Mouse (Mus musculus) hindbrain, embryonic 11.5 days (tissue): ENCODE measurements around the gene Gm8369. TPM values are rescaled to one million over a fixed set of nuclear protein-coding genes. Genes with fewer than 3 reads are reported as not detected.

Experiments
- ATAC-seq: fragments of 200-750 bp; cut with Nextera tagmentation; 2 replicates; pipeline ENCODE4 v1.8.0; 2017; ENCODE audit warnings: mild to moderate bottlenecking, moderate TSS enrichment, moderate library complexity; ENCODE audit not compliant: low FRiP score
- DNase-seq: peaks from one replicate; pipeline ENCODE4 v3.0.0-alpha.2; 2015; ENCODE audit warnings: low spot score
- H3K27ac ChIP-seq: fragments of 300-500 bp; sonication (generic); 2 replicates; pipeline ENCODE4 v1.5.1; 2014; ENCODE audit warnings: mild to moderate bottlenecking, low read depth, low read length
- H3K27me3 ChIP-seq: fragments of 300-500 bp; sonication (generic); 2 replicates; pipeline ENCODE4 v1.6.1; 2014; ENCODE audit warnings: mild to moderate bottlenecking, low read length, moderate library complexity, mixed read lengths; ENCODE audit not compliant: control insufficient read depth, insufficient read depth
- H3K36me3 ChIP-seq: fragments of 300-500 bp; sonication (generic); 2 replicates; pipeline ENCODE4 v1.6.1; 2014; ENCODE audit warnings: mild to moderate bottlenecking, low read length, moderate library complexity, mixed read lengths; ENCODE audit not compliant: control insufficient read depth, insufficient read depth
- H3K4me1 ChIP-seq: fragments of 300-500 bp; sonication (generic); replicated peaks from 2 replicates; pipeline ENCODE4 v1.6.1; 2014; ENCODE audit warnings: low read length, mixed read lengths; ENCODE audit not compliant: control insufficient read depth, insufficient read depth
- H3K4me2 ChIP-seq: fragments of 300-500 bp; sonication (generic); replicated peaks from 2 replicates; pipeline ENCODE4 v1.6.1; 2014; ENCODE audit warnings: mild to moderate bottlenecking, low read depth, low read length
- H3K4me3 ChIP-seq: fragments of 300-500 bp; sonication (generic); 2 replicates; pipeline ENCODE4 v1.5.1; 2014; ENCODE audit warnings: low read depth, low read length
- H3K9ac ChIP-seq: fragments of 300-500 bp; sonication (generic); 2 replicates; pipeline ENCODE4 v1.6.1; 2014; ENCODE audit warnings: low read depth, low read length
- H3K9me3 ChIP-seq: fragments of 300-500 bp; sonication (generic); 2 replicates; pipeline ENCODE4 v1.6.1; 2016; ENCODE audit warnings: low read length; ENCODE audit not compliant: control insufficient read depth
- WGBS: fragments of 180-500 bp; shearing (Covaris S2); extraction: QIAGEN DNeasy Blood & Tissue Kit; methylation state at CpG from one replicate; pipeline ENCODE4 v1.1.7; 2014; 5-methylcytosine and 5-hydroxymethylcytosine counted together
- polyA plus RNA-seq: library from polyadenylated mRNA; unstranded; fragments of >200 nt; fragmentation: Nextera tagmentation; extraction: Ambion mirVana; gene quantifications from 2 replicates; pipeline ENCODE4 v1.2.1, GENCODE M21; 2014

Gm8369 gene
- polyA plus RNA-seq, 1 experiment from 2014 or later: not detected

DNA sequence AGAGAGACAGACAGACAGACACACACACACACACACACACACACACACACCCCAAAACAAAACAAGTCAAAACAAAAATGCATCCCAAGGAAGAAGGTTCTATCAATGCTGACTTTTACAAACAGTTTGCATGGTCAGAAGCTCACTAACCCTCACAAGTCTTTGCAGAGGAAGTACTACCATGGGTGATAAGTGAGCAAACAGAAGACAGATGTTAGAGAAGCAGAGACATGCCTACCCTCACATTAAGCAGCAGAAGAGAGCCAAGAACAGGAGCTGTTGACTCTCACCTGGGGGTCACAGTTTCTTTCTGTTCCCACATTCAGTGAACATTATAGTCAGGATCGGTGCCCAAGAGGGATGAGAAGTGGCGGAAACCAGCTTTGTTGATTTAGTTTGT, 6.0 kb upstream of the Gm8369 start:
- no peak overlapping the region for H3K4me3 ChIP-seq
- DNase-seq (no peak), ATAC-seq (no peak)
- no peaks in the 10 kb centered on the region for H3K36me3 ChIP-seq
- no peaks in the 10 kb centered on the region for H3K27me3 ChIP-seq
- no peak overlapping the region for H3K9ac ChIP-seq
- 81% methylated on average over 2 of the region's 2 CpGs for WGBS
- H3K4me1 ChIP-seq: no peaks in the 10 kb centered on the region
- no peaks in the 10 kb centered on the region for H3K9me3 ChIP-seq
- H3K27ac ChIP-seq: no peak overlapping the region
- H3K4me2 ChIP-seq: no peak overlapping the region

DNA sequence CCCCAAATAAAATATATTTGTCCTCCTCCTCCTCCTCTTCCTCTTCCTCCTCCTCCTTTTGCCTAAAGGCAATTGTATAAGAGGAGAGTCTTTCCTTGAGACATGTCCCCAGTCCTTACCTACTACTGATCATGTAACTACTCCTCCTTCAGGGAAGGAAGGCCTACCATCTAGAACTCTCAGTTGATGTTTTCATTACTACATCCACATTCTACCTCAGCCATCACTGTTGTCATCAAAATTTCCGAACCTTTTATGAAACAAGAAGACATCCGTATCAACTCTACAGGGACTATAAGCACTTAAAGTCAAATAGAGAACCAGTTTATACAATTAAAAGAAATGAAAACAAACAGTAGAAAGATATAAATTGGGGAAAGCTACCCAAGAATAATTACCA, 3.1 kb upstream of the Gm8369 start:
- 86% methylated on average over 2 of the region's 2 CpGs for WGBS

DNA sequence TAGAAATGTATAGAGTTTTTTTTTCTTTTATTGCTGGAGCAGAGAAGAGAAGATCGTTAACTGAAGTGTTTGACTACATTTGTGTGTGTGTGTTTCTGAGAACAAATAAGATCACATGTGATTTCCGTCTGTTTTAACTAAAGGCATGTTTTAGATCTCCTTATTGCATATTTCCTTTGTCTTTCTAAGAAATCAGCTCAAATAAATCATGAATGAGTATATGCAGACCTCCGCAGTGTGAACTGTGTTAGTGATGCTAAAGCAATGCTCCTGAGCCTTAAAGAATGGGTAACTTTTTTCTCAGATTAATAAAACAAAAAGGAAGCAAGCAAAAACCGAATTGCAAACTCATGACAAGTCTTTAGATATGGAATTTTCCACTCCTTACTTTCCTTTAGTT, 1.8 kb upstream of the Gm8369 start:
- no peak for DNase-seq
- ATAC-seq: no peak
- Histone ChIP-seq H3K4me2 (no peak overlapping the region), H3K9ac (no peak overlapping the region), H3K36me3 (no peaks in the 10 kb centered on the region), H3K27me3 (no peaks in the 10 kb centered on the region), H3K4me3 (no peak overlapping the region), H3K4me1 (no peaks in the 10 kb centered on the region), H3K27ac (no peak overlapping the region), H3K9me3 (no peaks in the 10 kb centered on the region)
- WGBS: 83% methylated on average over 4 of the region's 4 CpGs

More for the DNA sequence above, 3.1 kb upstream of the Gm8369 start:
- H3K9me3 ChIP-seq: no peaks in the 10 kb centered on the region
- H3K4me2 ChIP-seq: no peak overlapping the region
- H3K36me3 ChIP-seq: no peaks in the 10 kb centered on the region
- no peak for ATAC-seq
- DNase-seq: no peak
- no peaks in the 10 kb centered on the region for H3K27me3 ChIP-seq
- no peak overlapping the region for H3K27ac ChIP-seq
- no peaks in the 10 kb centered on the region for H3K4me1 ChIP-seq
- no peak overlapping the region for H3K4me3 ChIP-seq
- no peak overlapping the region for H3K9ac ChIP-seq

DNA sequence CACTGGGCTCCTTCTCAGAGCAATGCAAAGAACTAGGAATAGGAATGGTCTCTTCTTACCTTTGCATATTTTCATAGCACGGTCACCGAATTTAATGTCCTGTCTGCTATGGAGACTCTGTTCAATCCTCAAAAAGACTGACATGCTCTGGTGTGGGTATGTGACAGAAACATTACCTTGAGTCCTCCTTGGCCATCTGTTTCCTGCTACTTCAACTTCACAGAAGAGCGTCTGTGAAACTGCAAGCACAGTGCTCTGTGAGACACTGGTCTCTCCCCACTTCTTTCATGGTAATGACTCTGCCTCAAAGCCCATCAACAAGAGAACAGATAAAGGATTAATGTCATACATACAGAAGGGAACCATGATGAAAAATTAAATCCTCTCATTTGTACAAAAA, 1.4 kb upstream of the Gm8369 start:
- WGBS: 91% methylated on average over 3 of the region's 3 CpGs
- no peak overlapping the region for H3K9ac ChIP-seq
- H3K4me3 ChIP-seq: no peak overlapping the region
- no peaks in the 10 kb centered on the region for H3K27me3 ChIP-seq
- no peak for ATAC-seq
- no peaks in the 10 kb centered on the region for H3K36me3 ChIP-seq
- DNase-seq: no peak
- H3K27ac ChIP-seq: no peak overlapping the region
- H3K4me2 ChIP-seq: no peak overlapping the region
- no peaks in the 10 kb centered on the region for H3K4me1 ChIP-seq
- H3K9me3 ChIP-seq: no peaks in the 10 kb centered on the region

DNA sequence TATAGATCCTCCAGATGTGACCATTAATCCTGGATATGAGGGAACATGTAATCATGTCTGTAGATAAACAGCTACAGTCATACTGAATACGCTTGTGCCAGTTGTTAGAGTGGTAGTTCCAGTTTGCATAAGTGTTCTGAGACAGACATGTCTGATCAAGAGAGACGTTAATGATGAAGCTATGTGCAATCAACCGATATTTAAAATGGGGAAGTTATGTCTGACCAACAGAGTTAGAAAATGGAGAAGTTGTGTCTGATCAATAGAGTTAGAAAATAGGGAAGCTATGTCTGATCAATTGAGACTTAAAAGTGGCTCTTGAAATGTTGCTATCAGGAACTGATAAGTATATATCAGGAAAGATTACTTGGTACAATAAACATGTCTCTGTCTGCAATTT, 472 bp upstream of the Gm8369 start:
- H3K4me2 ChIP-seq: no peak overlapping the region
- no peaks in the 10 kb centered on the region for H3K27me3 ChIP-seq
- ATAC-seq (no peak), DNase-seq (no peak)
- no peaks in the 10 kb centered on the region for H3K9me3 ChIP-seq
- no peaks in the 10 kb centered on the region for H3K36me3 ChIP-seq
- H3K4me1 ChIP-seq: no peaks in the 10 kb centered on the region
- no peak overlapping the region for H3K4me3 ChIP-seq
- WGBS: 91% methylated on average over 3 of the region's 3 CpGs
- H3K27ac ChIP-seq: no peak overlapping the region
- H3K9ac ChIP-seq: no peak overlapping the region

DNA sequence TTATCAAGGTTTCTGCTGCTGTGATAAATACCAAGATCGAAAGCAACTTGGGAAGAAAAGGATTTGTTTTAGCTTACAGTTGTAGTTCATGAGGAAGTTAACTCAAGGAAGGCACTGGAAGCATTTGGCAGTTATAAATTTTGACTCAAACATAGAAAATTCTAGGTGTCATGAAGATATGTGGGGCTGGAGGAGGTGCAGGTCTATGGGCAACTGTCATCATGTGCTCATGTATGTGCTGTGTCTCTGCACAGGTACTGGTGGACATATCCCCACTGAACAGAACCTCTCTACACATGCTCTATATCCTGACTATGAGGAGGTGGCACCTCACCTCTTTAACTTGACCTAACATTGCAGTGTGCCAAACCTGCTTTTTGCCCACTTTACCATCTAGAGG, 861 bp downstream of the Gm8369 start:
- Histone ChIP-seq H3K27ac (no peak overlapping the region), H3K4me1 (no peaks in the 10 kb centered on the region), H3K36me3 (no peaks in the 10 kb centered on the region), H3K9me3 (no peaks in the 10 kb centered on the region), H3K27me3 (no peaks in the 10 kb centered on the region), H3K4me2 (no peak overlapping the region), H3K4me3 (no peak overlapping the region), H3K9ac (no peak overlapping the region)
- WGBS: 90% methylated on average over 1 of the region's 1 CpGs
- DNase-seq: no peak
- no peak for ATAC-seq

DNA sequence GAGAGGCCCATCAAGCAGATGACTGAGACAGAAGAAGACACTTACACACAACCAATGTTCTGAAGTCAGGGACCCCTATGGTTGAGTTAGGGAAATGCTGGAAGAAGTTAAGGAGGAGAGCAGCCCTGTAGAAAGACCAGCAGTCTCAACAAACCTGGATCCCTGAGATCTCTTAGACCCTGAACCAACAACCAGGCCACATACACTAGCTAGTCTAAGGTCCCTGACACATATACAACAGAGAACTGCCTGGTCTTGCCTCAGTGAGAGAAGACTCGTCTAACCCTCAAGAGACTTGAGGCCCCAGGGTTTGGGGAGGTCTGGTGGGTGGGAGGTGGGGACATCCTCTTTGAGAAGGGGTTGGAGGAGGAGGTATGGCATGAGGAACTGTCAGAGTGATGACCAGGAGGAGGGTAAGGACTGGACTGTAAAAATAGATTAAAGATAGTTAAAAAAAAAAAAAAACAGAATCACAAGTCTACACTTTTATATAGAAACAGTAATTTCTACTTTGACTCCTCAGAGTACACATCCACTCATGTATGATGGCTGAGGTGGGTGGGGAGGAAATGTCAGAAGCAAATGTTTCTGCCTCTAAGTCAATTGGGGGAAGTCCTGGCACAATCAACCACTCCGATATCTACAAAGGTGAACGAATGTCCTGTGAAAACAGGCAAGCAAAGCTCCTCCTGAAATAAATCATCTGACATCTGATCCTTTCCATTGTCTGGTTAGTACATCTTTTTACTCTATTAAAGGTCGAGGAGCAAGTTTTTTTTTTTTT, 5.9 kb downstream of the Gm8369 start:
- ATAC-seq: no peak
- H3K4me2 ChIP-seq: no peak overlapping the region
- no peaks in the 10 kb centered on the region for H3K36me3 ChIP-seq
- 73% methylated on average over 4 of the region's 4 CpGs for WGBS
- no peak overlapping the region for H3K27ac ChIP-seq
- H3K4me3 ChIP-seq: no peak overlapping the region
- no peak for DNase-seq
- no peaks in the 10 kb centered on the region for H3K9me3 ChIP-seq
- no peak overlapping the region for H3K9ac ChIP-seq
- H3K27me3 ChIP-seq: no peaks in the 10 kb centered on the region
- H3K4me1 ChIP-seq: no peaks in the 10 kb centered on the region

DNA sequence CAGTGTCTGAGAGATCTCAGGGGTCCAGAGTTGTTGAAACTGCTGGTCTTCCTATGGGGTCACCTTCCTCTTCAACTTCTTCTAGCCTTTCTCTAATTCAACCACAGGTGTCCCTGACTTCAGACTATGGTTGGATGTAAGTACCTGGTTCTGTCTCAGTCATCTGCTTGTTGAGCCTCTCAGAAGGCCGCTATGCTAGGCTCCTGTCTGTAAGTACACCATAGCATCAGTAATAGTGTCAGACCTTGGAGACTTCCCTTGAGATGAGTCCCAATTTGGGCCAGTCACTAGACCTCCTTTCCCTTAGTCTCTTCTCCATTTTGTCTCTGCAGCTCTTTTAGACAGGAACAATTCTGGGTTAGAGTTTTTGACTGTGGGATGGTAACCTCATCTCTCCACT, 6.9 kb downstream of the Gm8369 start:
- Histone ChIP-seq H3K36me3 (no peaks in the 10 kb centered on the region), H3K27me3 (no peaks in the 10 kb centered on the region), H3K9me3 (no peaks in the 10 kb centered on the region), H3K9ac (no peak overlapping the region), H3K4me2 (no peak overlapping the region), H3K27ac (no peak overlapping the region), H3K4me1 (no peaks in the 10 kb centered on the region), H3K4me3 (no peak overlapping the region)
- no peak for DNase-seq
- no peak for ATAC-seq
- WGBS: 67% methylated on average over 1 of the region's 1 CpGs

DNA sequence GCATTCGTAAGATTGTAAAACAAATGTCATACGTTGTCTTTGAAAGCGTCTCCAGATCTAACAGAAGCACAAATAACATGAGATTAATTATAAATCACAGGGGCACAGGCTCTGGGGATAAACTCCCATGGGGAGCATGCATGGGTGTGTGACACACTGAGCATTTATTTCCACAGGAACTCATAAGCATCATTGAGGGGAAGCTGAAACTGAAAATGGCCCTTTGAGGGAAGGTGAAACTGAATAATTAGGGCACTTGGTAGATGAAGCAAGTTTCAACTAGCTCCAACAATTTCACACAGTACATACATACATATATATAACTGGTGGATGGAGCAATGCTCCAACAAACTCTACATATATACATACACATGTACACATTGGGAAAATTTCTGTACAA, 8.8 kb downstream of the Gm8369 start:
- Histone ChIP-seq H3K36me3 (no peaks in the 10 kb centered on the region), H3K27me3 (no peaks in the 10 kb centered on the region), H3K4me2 (no peak overlapping the region), H3K27ac (no peak overlapping the region), H3K9ac (no peak overlapping the region), H3K4me3 (no peak overlapping the region), H3K9me3 (no peaks in the 10 kb centered on the region), H3K4me1 (no peaks in the 10 kb centered on the region)
- ATAC-seq (no peak), DNase-seq (no peak)
- WGBS: 87% methylated on average over 3 of the region's 3 CpGs
